Mouse (Mus musculus) kidney, adult 2 months (tissue): ENCODE measurements around the gene Spryd4.

Experiments used
- CTCF ChIP-seq: fragments of 200-500 bp; conservative IDR thresholded peaks from 2 replicates; pipeline ENCODE4 v1.5.1; 2011; ENCODE audit warnings: low read depth, mild to moderate bottlenecking, control low read depth, low read length, moderate library complexity, mixed read lengths; ENCODE audit not compliant: insufficient read depth, insufficient read length
- POLR2A ChIP-seq: fragments of 200-500 bp; IDR thresholded peaks from one replicate; pipeline ENCODE4 v1.6.1; 2011; ENCODE audit warnings: low read depth, low read length, control low read depth

DNA sequence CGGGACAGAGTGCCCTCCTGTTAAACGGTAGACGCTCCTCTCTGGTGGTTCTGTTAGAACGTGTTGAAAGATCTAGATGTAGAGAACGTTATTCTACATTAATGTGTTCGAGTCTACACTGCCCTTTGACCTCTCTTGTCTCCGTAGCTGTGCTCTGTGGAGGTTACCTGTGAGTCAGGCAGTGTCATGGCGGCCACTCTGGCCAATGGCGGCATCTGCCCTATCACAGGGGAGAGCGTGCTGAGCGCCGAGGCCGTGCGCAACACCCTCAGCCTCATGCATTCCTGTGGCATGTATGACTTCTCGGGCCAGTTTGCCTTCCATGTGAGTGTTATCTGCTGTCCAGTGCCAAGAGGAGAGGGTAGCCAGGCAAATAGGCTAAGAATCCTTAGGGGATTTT is 6.7 kb downstream of the Spryd4 start:
- TF ChIP-seq CTCF, result no peak
- TF ChIP-seq POLR2A, result no peak
